Mouse (Mus musculus): ENCODE data around the gene Prkag3.

DNA sequence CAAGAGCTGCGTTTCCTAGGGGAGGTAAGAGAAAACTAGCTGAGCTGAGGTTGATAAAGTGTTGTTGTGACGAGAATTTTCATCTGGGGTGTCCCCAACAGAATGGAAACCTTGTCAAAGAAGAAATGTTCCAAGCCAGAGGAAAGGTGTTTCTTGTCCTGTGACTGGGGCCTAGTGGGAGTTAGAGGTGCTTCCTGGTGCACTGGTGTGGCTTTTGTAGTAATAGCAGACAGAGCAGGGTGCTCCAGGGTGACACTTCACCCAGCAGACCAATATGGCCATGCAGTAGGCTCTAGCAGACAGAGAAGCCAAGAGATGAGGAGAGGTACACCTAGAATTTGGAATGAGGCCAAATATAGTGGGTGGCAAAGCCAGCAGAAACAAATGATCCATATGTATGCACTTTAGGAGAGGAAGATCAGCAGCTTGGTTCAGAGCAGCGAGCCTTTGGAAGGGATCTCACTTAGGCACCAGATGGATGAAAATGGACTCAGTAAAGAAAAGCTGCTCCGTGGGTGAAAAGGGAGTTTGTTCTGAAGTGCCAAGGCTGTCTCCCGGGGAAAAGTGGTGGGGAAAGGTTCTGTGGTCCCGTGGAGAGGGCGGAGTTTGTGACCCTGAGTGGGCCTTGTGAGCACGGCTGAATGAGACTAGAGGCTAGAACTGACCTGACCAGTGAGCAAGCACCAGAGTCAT is 55.0 kb downstream of the Prkag3 start:
- no peak for TF ChIP-seq ZC3H11A (IDR thresholded peaks at IDR 0.05; ENCODE audit: borderline replicate concordance, low read depth, low read length)
- TF ChIP-seq ZNF384 (IDR thresholded peaks at IDR 0.05; ENCODE audit: low read depth, low read length): no peak
- TF ChIP-seq HCFC1 (IDR thresholded peaks at IDR 0.05; ENCODE audit: borderline replicate concordance, insufficient read depth, low read length): no peak
- TF ChIP-seq MAFK (IDR thresholded peaks at IDR 0.05; ENCODE audit: insufficient read depth, low read depth, low read length): no peak
